9 mouse cellular contexts compared by ENCODE assay signal in genomic region chr3:76067920-76068319, GRCm38 (mm10). TPM values are rescaled to one million over a fixed set of nuclear protein-coding genes. Genes with fewer than 3 reads are reported as not detected.
DNase-seq lines count a peak whose midpoint lies in the region; TF ChIP-seq lines count a peak whose summit lies in the region.
"Had no signal": no experiment of that assay in that cellular context is flagged by ENCODE, and none has a peak within 500 bp of the region (broad histone marks: within the 10 kb centered on the region; RNA-seq: fewer than 3 reads in every experiment).

No protein-coding gene starts in this region.

- no peaks in the 10 kb centered on the region for H3K79me2 ChIP-seq in MEL (ENCODE audit: control insufficient read depth, insufficient read depth, low read length, poor library complexity)

- H3K27ac ChIP-seq in MEL (ENCODE audit: control insufficient read depth, low read depth, low read length), result no peak overlapping the region
- H3K27ac ChIP-seq: lung, embryonic 15.5 days had no signal

- H3K4me3 ChIP-seq in MEL (ENCODE audit: control insufficient read depth in 1 of 2, insufficient read depth in 1 of 2, low read depth in 2 of 2, low read length in 2 of 2), result no peak overlapping the region
- H3K4me3 ChIP-seq: lung, embryonic 15.5 days had no signal

- peak; percentile 91 for TF ChIP-seq RAD21 in MEL (IDR thresholded peaks at IDR 0.05; ENCODE audit: low read depth, low read length)

- no peaks in the 10 kb centered on the region for H3K9me3 ChIP-seq in MEL (replicated peaks; ENCODE audit: insufficient read depth, low read length)
- H3K9me3 ChIP-seq: lung, embryonic 15.5 days had no signal

- peak; percentile 77 for DNase-seq in kidney, adult 9 months
- no peak for DNase-seq in kidney, adult 18-20 months
- DNase-seq in A20 (ENCODE audit: low read depth, low spot score) (peak; percentile 80), MEL (ENCODE audit: low read depth, low spot score) (peak; percentile 77)
- peak; percentile 62 for DNase-seq in embryo, embryonic 11.5 days (ENCODE audit: low read depth, low spot score)
- DNase-seq in lung, postnatal 25 days (ENCODE audit: low spot score), result peak; percentile 62
- DNase-seq in spleen, postnatal 4 days (ENCODE audit: low spot score in 2 of 2), result no peak
- no peak for DNase-seq in adrenal gland, adult 18-20 months (ENCODE audit: low spot score in 2 of 2)

- H3K9ac ChIP-seq in MEL (ENCODE audit: control insufficient read depth, low read depth, low read length, poor library complexity, severe bottlenecking), result no peak overlapping the region
- H3K9ac ChIP-seq: lung, embryonic 15.5 days had no signal

- no peak for TF ChIP-seq EP300 in MEL (IDR thresholded peaks at IDR 0.05; ENCODE audit: low read depth in 1 of 2, low read length in 2 of 2)

- no peaks in the 10 kb centered on the region for H3K36me3 ChIP-seq in MEL (ENCODE audit: control insufficient read depth in 1 of 2, insufficient read depth in 2 of 2, low read length in 2 of 2)
- H3K36me3 ChIP-seq: lung, embryonic 15.5 days had no signal

- no peaks in the 10 kb centered on the region for H3K4me1 ChIP-seq in MEL (ENCODE audit: control insufficient read depth in 1 of 2, insufficient read depth in 2 of 2, low read length in 2 of 2)
- H3K4me1 ChIP-seq: lung, embryonic 15.5 days had no signal

- TF ChIP-seq POLR2A in MEL (IDR thresholded peaks at IDR 0.05; ENCODE audit: control insufficient read depth in 1 of 2, insufficient read depth in 1 of 2, low read depth in 1 of 2, low read length in 2 of 2, poor library complexity in 1 of 2), result no peak

- H3K27me3 ChIP-seq in MEL (ENCODE audit: control insufficient read depth in 1 of 2, insufficient read depth in 2 of 2, low read length in 2 of 2), result no peaks in the 10 kb centered on the region; a peak in 1 of 4 replicates
- H3K27me3 ChIP-seq: lung, embryonic 15.5 days had no signal

- peak; percentile 4 to 76 (median 54); a peak in 4 of 6 replicates for TF ChIP-seq CTCF in MEL (IDR thresholded peaks at IDR 0.05 in 2 of 3, conservative IDR thresholded peaks at IDR 0.05 in 1 of 3; ENCODE audit: control insufficient read depth in 1 of 3, insufficient read depth in 1 of 3, low read depth in 2 of 3, low read length in 3 of 3, poor library complexity in 1 of 3, severe bottlenecking in 1 of 3)

TF ChIP-seq in MEL, 35 proteins besides CTCF, POLR2A, EP300 and RAD21:
- TF ChIP-seq ETS1 (IDR thresholded peaks at IDR 0.05; ENCODE audit: low read depth, low read length), result no peak
- TF ChIP-seq SMC3 (IDR thresholded peaks at IDR 0.05; ENCODE audit: low read depth, low read length), result peak; percentile 86
- TF ChIP-seq ZMIZ1 (IDR thresholded peaks at IDR 0.05; ENCODE audit: low read depth, low read length), result no peak
- no peak for TF ChIP-seq NRF1 (IDR thresholded peaks at IDR 0.05; ENCODE audit: insufficient read depth, low read depth, low read length, poor library complexity, severe bottlenecking)
- peak; percentile 88 for TF ChIP-seq ZC3H11A (IDR thresholded peaks at IDR 0.05; ENCODE audit: low read depth, low read length)

RNA-seq across cellular contexts. Expression of gene Fstl5, which starts 6.2 kb away (rescaled TPM):
- 0.04 TPM in 1 of 2 replicates, not detected in the other for total RNA-seq in MEL (2012; rRNA removed)
- not detected for polyA plus RNA-seq in MEL (2012; ENCODE audit: insufficient read depth in 1 of 2, insufficient read length in 2 of 2, low read depth in 1 of 2, low replicate concordance in 2 of 2, missing spikeins in 1 of 2)
- total RNA-seq in adrenal gland, adult 18-20 months (2021), result 10 to 100 TPM in 1 of 2 experiments, 1 to 10 TPM in 1; 6.2 to 10.1 TPM

Comparison
In these comparisons a context has a peak if more than half of its experiments do, and no peak if none do; other contexts are left out.
1. DNase-seq: peak in kidney, adult 9 months (single experiment), A20 (single experiment), MEL (single experiment), embryo, embryonic 11.5 days (single experiment) and lung, postnatal 25 days (single experiment); none in kidney, adult 18-20 months (single experiment), spleen, postnatal 4 days (0 of 2) and adrenal gland, adult 18-20 months (0 of 2).